Mouse (Mus musculus) bone marrow macrophage, adult 2 months (primary cell): ENCODE measurements around the gene Hectd2. TPM values are rescaled to one million over a fixed set of nuclear protein-coding genes. Genes with fewer than 3 reads are reported as not detected.

ENCODE experiments used
- H3K27ac ChIP-seq: 2 replicates; pipeline ENCODE4 v1.5.1; 2012; ENCODE audit warnings: low read depth, low read length; ENCODE audit not compliant: insufficient read depth
- H3K4me1 ChIP-seq: 2 replicates; pipeline ENCODE4 v1.6.1; 2012; ENCODE audit warnings: low read length; ENCODE audit not compliant: control insufficient read depth, insufficient read depth
- H3K4me3 ChIP-seq: 2 replicates; pipeline ENCODE4 v1.5.1; 2012; ENCODE audit warnings: mild to moderate bottlenecking, low read length, moderate library complexity; ENCODE audit not compliant: insufficient read depth
- CTCF ChIP-seq: IDR thresholded peaks from 2 replicates; pipeline ENCODE4 v1.5.1; 2012; ENCODE audit warnings: low read depth, mild to moderate bottlenecking, low read length, moderate library complexity
- POLR2A ChIP-seq: IDR thresholded peaks from 2 replicates; pipeline ENCODE4 v1.6.1; 2012; ENCODE audit warnings: mild to moderate bottlenecking, low read depth, low read length, borderline replicate concordance
- polyA plus RNA-seq: library from polyadenylated mRNA; stranded (reverse); fragments of >200 nt; gene quantifications from 2 replicates; pipeline ENCODE4 v1.2.4, GENCODE M21; 2012; ENCODE audit not compliant: missing spikeins, insufficient read depth, insufficient read length

Gene Hectd2
- polyA plus RNA-seq, 1 experiment = 2.3 TPM

GRCm38 (mm10) chr19:36666471-36666870 lies 112.0 kb downstream of the Hectd2 start:
- no peak overlapping the region for H3K27ac ChIP-seq
- TF ChIP-seq CTCF = no peak
- TF ChIP-seq POLR2A = no peak
- H3K4me3 ChIP-seq = no peak overlapping the region
- no peaks in the 10 kb centered on the region for H3K4me1 ChIP-seq

GRCm38 (mm10) chr19:36667368-36667767 lies 112.9 kb downstream of the Hectd2 start:
- TF ChIP-seq POLR2A (no peak), CTCF (no peak)
- H3K27ac ChIP-seq = no peak overlapping the region

GRCm38 (mm10) chr19:36668098-36668497 lies 113.7 kb downstream of the Hectd2 start:
- no peak overlapping the region for H3K4me3 ChIP-seq
- H3K4me1 ChIP-seq = no peaks in the 10 kb centered on the region
- no peak for TF ChIP-seq POLR2A
- TF ChIP-seq CTCF = no peak
- no peak overlapping the region for H3K27ac ChIP-seq

More at GRCm38 (mm10) chr19:36667368-36667767, 112.9 kb downstream of the Hectd2 start:
- Histone ChIP-seq H3K4me1 (no peaks in the 10 kb centered on the region), H3K4me3 (no peak overlapping the region)

GRCm38 (mm10) chr19:36668881-36669639 lies 114.6 kb downstream of the Hectd2 start:
- no peak overlapping the region for H3K27ac ChIP-seq
- H3K4me3 ChIP-seq = no peak overlapping the region
- no peaks in the 10 kb centered on the region for H3K4me1 ChIP-seq
- TF ChIP-seq POLR2A = no peak
- no peak for TF ChIP-seq CTCF

GRCm38 (mm10) chr19:36669720-36670451 lies 115.4 kb downstream of the Hectd2 start:
- Histone ChIP-seq H3K4me3 (no peak overlapping the region), H3K27ac (no peak overlapping the region), H3K4me1 (no peaks in the 10 kb centered on the region)
- TF ChIP-seq CTCF = no peak
- no peak for TF ChIP-seq POLR2A

Other genes starting within 250 kb of the Hectd2 start
- 18.4 and 20.9 TPM in 2 replicates for gene Pcgf5, start 206.3 kb upstream of the Hectd2 start, polyA plus RNA-seq
- not detected in 2 replicates for gene Ppp1r3c, start 182.0 kb downstream of the Hectd2 start, polyA plus RNA-seq